Mouse (Mus musculus) kidney, postnatal 14 days (tissue): ENCODE measurements around the gene Zic1.

Experiments
- DNase-seq: peaks from one replicate; pipeline ENCODE4 v3.0.0; 2022; ENCODE audit warnings: mixed read lengths

The Zic1 gene

DNA sequence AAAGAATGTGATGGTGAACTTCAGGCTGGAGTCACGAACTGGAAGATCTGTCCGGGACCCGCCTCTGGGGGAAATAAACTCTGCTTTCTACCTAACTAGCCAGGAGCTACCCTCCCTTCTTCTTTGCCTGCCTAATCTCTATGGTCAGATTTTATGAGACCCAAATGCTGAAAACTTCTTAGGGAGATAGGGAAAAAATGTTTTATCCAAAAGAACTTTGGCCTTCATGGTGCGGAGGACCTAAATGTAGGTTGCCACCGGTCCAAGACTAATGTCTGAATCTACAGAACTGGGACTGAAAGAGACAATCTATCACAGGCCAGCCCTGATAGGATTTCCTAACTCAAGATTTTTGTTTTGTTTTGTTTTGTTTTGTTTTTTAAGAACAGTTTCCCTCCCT is 14.2 kb downstream of the Zic1 start:
- no peak for DNase-seq

DNA sequence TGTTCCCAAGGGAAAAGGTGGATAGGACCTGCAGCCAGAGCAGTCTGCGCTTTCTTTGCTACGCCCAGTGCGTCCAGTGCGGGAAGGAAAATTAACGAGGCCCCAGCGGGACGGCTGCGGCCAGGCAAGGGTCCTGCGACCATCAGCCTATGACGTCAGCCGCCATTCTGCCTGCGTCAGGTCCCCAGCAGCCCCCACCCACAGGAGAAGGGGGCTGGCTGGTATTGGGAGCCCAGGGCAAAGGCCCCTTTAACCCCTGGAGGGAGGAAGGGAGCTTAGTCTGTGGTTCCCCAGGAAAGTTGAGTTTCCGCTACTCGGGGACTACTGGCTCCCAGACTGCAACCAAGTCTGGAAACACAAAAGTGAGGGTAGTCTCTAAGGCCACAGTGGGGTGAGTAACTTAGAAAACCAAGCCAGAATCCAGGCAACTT is 14.7 kb downstream of the Zic1 start:
- DNase-seq = no peak

DNA sequence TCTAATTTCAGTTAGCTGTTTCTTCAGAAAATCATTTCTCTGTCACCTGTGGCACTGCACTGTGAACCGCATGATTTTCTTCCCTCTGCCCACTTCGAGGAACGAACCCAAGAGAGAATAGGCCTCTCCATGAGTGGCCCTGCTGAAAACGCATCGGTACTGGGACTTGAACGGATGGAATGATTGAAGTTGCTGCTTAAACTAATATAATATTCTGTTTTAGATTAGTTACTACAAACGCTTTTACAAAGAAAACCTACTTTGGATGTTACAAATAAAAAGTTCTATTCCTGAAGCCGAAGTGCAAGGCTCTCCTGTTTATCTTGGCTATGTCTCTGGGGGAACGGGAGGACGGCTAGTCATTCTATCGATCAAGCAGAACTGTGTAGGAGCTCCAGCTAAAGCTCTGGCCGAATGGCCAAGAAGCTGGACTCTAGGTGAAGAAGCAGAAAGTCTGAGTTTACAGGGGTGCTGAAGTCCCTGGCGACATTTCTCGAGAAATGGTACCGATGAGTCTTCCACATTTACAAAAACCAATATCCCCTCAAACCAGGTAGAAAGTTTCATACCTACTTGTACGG is 15.3 kb downstream of the Zic1 start:
- no peak for DNase-seq

DNA sequence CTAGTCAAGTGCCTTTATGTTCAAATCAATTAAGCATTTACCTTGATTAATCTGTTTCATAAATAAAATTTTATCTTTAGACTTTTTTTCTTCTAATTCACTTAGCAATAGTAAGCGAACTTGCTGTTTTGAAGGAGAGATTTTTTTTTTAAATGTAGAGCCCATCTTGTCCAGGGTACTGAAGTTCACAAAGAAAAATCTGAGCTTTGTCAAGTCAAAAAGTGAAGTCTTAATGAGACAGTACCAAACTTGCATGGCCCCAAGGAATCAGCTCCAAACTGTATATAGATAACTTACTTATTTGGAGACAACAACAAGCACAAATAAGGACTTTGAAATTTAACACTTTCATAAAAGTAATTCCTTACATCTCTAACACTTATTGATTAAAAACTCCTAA is 16.9 kb downstream of the Zic1 start:
- DNase-seq = no peak

DNA sequence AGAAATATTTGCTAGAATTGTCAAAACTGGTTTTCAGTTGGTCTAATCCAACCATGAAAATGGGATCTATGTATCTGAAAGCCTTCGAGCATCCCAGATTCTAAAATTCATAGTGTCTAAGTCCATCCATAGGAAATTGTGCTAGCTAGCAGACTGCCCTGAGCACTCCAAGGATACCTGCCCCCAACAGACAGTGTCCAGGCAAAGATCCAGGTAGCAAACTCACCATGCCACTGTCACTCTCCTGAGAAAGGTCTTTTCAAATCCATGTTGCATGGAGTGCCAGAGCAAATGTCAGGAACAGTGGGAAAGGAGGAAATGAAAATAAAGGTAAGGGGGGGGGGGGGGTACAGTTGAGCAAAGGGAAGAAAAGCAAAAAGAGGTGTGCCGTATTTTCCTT is 18.0 kb downstream of the Zic1 start:
- no peak for DNase-seq
